Mouse (Mus musculus): Measurements from ENCODE around the gene Mgat5b.
"Not testable (repeated sequence)": the region's sequence is repeated elsewhere in the genome, so short reads cannot be mapped to it uniquely, and the experiment has no call there.

Mgat5b gene

GRCm38 (mm10) chr11:116918323-116919185 lies at the start of gene Mgat5b:
Gene Mgat5b, plus strand, starts transcription at chr11:116918863.
- peak; percentile 91 for DNase-seq

- DNase-seq, result no peak
These were observed 49.4 kb upstream of the Mgat5b start for GRCm38 (mm10) chr11:116869223-116869622.

- DNase-seq, result no peak
These were observed 49.0 kb upstream of the Mgat5b start for GRCm38 (mm10) chr11:116869641-116870040.

GRCm38 (mm10) chr11:116871538-116871937 lies 47.1 kb upstream of the Mgat5b start:
- no peak for DNase-seq

- peak; percentile 40 for DNase-seq
These were observed 44.7 kb upstream of the Mgat5b start for GRCm38 (mm10) chr11:116873987-116874386.

- DNase-seq, result no peak
These were observed 40.2 kb upstream of the Mgat5b start for GRCm38 (mm10) chr11:116878454-116878853.

- DNase-seq, result peak; percentile 35
These were observed 37.8 kb upstream of the Mgat5b start for GRCm38 (mm10) chr11:116880839-116881238.

GRCm38 (mm10) chr11:116881440-116881839 lies 37.2 kb upstream of the Mgat5b start:
- no peak for DNase-seq

GRCm38 (mm10) chr11:116882446-116882845 lies 36.2 kb upstream of the Mgat5b start:
- no peak for DNase-seq

- DNase-seq, result no peak
These were observed 34.6 kb upstream of the Mgat5b start for GRCm38 (mm10) chr11:116884061-116884460.

GRCm38 (mm10) chr11:116885275-116886151 lies 33.1 kb upstream of the Mgat5b start:
- DNase-seq, result peak; percentile 83

- DNase-seq, result no peak
These were observed 31.5 kb upstream of the Mgat5b start for GRCm38 (mm10) chr11:116887136-116887535.

GRCm38 (mm10) chr11:116893532-116894442 lies 24.9 kb upstream of the Mgat5b start:
- peak; percentile 58 for DNase-seq

GRCm38 (mm10) chr11:116895402-116895801 lies 23.3 kb upstream of the Mgat5b start:
- no peak for DNase-seq

GRCm38 (mm10) chr11:116899247-116899646 lies 19.4 kb upstream of the Mgat5b start:
- DNase-seq, result no peak

- DNase-seq, result not testable (repeated sequence)
These were observed 16.1 kb upstream of the Mgat5b start for GRCm38 (mm10) chr11:116902588-116902987.

- DNase-seq, result no peak
These were observed 12.8 kb upstream of the Mgat5b start for GRCm38 (mm10) chr11:116905741-116906456.

GRCm38 (mm10) chr11:116913573-116913972 lies 5.1 kb upstream of the Mgat5b start:
- DNase-seq, result no peak

GRCm38 (mm10) chr11:116914267-116914885 lies 4.3 kb upstream of the Mgat5b start:
- no peak for DNase-seq

GRCm38 (mm10) chr11:116915241-116915640 lies 3.4 kb upstream of the Mgat5b start:
- no peak for DNase-seq

- DNase-seq, result no peak
These were observed 1.3 kb upstream of the Mgat5b start for GRCm38 (mm10) chr11:116917361-116917760.
